Mouse (Mus musculus) midbrain, embryonic 11.5 days (tissue): ENCODE measurements around the gene Syngr2. TPM values are rescaled to one million over a fixed set of nuclear protein-coding genes. Genes with fewer than 3 reads are reported as not detected.
"Not testable (repeated sequence)": the region's sequence is repeated elsewhere in the genome, so short reads cannot be mapped to it uniquely, and the experiment has no call there.

Source experiments
- ATAC-seq: fragments of 200-750 bp; cut with Nextera tagmentation; 2 replicates; pipeline ENCODE4 v1.8.0; 2017; ENCODE audit warnings: moderate TSS enrichment, moderate library complexity; ENCODE audit not compliant: low FRiP score
- DNase-seq: peaks from one replicate; pipeline ENCODE4 v3.0.0; 2015; ENCODE audit warnings: low spot score; ENCODE audit errors: missing footprints
- H3K27ac ChIP-seq: fragments of 300-500 bp; sonication (generic); 2 replicates; pipeline ENCODE4 v1.5.1; 2014; ENCODE audit warnings: low read depth, low read length
- H3K27me3 ChIP-seq: fragments of 300-500 bp; sonication (generic); 2 replicates; pipeline ENCODE4 v1.6.1; 2014; ENCODE audit warnings: mild to moderate bottlenecking, low read length, moderate library complexity, mixed read lengths; ENCODE audit not compliant: control insufficient read depth, insufficient read depth
- H3K36me3 ChIP-seq: fragments of 300-500 bp; sonication (generic); 2 replicates; pipeline ENCODE4 v1.6.1; 2014; ENCODE audit warnings: mild to moderate bottlenecking, low read length, moderate library complexity, mixed read lengths; ENCODE audit not compliant: control insufficient read depth, insufficient read depth
- H3K4me1 ChIP-seq: fragments of 300-500 bp; sonication (generic); 2 replicates; pipeline ENCODE4 v1.6.1; 2014; ENCODE audit warnings: low read length; ENCODE audit not compliant: control insufficient read depth, insufficient read depth
- H3K4me2 ChIP-seq: fragments of 300-500 bp; sonication (generic); 2 replicates; pipeline ENCODE4 v1.6.1; 2014; ENCODE audit warnings: mild to moderate bottlenecking, moderate library complexity
- H3K4me3 ChIP-seq: fragments of 300-500 bp; sonication (generic); 2 replicates; pipeline ENCODE4 v1.5.1; 2014; ENCODE audit warnings: low read depth, low read length
- H3K9ac ChIP-seq: fragments of 300-500 bp; sonication (generic); 2 replicates; pipeline ENCODE4 v1.6.1; 2014; ENCODE audit warnings: low read length
- H3K9me3 ChIP-seq: fragments of 300-500 bp; sonication (generic); 2 replicates; pipeline ENCODE4 v1.6.1; 2016; ENCODE audit warnings: low read length; ENCODE audit not compliant: control insufficient read depth
- WGBS: fragments of 180-500 bp; shearing (Covaris S2); extraction: QIAGEN DNeasy Blood & Tissue Kit; methylation state at CpG from one replicate; pipeline ENCODE4 v1.1.7; 2014; 5-methylcytosine and 5-hydroxymethylcytosine counted together
- polyA plus RNA-seq: library from polyadenylated mRNA; unstranded; fragments of >200 nt; fragmentation: Nextera tagmentation; extraction: Ambion mirVana; gene quantifications from 2 replicates; pipeline ENCODE4 v1.2.1, GENCODE M21; 2014

Gene Syngr2
- polyA plus RNA-seq, 1 experiment from 2014 or later = 36.4 TPM

GRCm38 (mm10) chr11:117786294-117786693 lies 23.2 kb upstream of the Syngr2 start:
- Histone ChIP-seq H3K27ac (no peak overlapping the region), H3K36me3 (no peaks in the 10 kb centered on the region), H3K9me3 (no peaks in the 10 kb centered on the region), H3K4me1 (no peaks in the 10 kb centered on the region), H3K4me3 (no peak overlapping the region), H3K4me2 (no peak overlapping the region), H3K9ac (no peak overlapping the region), H3K27me3 (peaks cover 36% of the 10 kb centered on the region)
- ATAC-seq (peak; percentile 13; the same call in 1 of the 2 replicates), DNase-seq (no peak)
- WGBS = 8% methylated on average over 10 of the region's 10 CpGs

DNA sequence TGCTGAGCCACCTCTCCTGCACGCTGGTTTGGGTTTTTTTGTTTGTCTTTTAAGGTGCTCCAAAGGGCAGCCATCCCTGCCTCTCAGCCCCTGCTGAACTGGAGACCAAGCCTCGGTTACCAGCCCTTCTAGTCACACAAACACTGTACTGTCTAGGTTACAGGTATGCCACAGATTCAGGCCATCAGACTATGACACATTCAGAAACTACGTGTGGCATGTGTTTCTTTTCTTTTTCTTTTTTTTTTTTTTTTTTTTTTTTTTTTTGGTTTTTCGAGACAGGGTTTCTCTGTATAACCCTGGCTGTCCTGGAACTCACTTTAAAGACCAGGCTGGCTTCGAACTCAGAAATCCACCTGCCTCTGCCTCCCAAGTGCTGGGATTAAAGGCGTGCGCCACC lies 21.0 kb upstream of the Syngr2 start:
- not testable (repeated sequence) for H3K9ac ChIP-seq, DNase-seq, H3K36me3 ChIP-seq, H3K4me3 ChIP-seq, H3K27ac ChIP-seq, ATAC-seq, H3K9me3 ChIP-seq, H3K4me2 ChIP-seq, H3K4me1 ChIP-seq
- H3K27me3 ChIP-seq = peaks cover 19% of the 10 kb centered on the region
- 84% methylated on average over 7 of the region's 7 CpGs for WGBS

DNA sequence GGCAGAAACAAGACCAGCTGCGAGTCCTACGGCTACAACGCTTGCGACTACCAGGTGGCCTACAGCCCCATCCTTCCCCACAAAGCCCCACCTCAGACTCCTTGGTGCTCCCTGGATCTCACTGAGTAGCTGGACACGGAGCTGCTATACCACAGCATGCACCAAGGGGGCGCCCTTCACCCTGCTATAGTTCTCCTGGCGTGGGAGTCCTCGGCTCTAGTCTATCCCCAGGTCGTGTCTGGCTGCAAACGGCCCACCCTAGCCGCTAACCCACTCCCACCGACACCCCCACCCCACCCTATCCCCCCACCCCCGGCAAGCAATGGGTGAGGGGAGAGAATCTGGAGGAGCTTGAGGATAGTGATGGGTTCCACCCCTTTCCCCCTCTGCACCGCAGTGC lies 19.2 kb upstream of the Syngr2 start:
- Histone ChIP-seq H3K4me1 (no peaks in the 10 kb centered on the region), H3K27ac (no peak overlapping the region), H3K27me3 (peaks cover 8% of the 10 kb centered on the region), H3K9me3 (no peaks in the 10 kb centered on the region), H3K36me3 (no peaks in the 10 kb centered on the region), H3K4me2 (peak overlapping the region; percentile 6; the same call in 1 of the 2 replicates), H3K4me3 (no peak overlapping the region), H3K9ac (no peak overlapping the region)
- DNase-seq = peak; percentile 93
- peak; percentile 42; the same call in 1 of the 2 replicates for ATAC-seq
- 5% methylated on average over 14 of the region's 14 CpGs for WGBS

DNA sequence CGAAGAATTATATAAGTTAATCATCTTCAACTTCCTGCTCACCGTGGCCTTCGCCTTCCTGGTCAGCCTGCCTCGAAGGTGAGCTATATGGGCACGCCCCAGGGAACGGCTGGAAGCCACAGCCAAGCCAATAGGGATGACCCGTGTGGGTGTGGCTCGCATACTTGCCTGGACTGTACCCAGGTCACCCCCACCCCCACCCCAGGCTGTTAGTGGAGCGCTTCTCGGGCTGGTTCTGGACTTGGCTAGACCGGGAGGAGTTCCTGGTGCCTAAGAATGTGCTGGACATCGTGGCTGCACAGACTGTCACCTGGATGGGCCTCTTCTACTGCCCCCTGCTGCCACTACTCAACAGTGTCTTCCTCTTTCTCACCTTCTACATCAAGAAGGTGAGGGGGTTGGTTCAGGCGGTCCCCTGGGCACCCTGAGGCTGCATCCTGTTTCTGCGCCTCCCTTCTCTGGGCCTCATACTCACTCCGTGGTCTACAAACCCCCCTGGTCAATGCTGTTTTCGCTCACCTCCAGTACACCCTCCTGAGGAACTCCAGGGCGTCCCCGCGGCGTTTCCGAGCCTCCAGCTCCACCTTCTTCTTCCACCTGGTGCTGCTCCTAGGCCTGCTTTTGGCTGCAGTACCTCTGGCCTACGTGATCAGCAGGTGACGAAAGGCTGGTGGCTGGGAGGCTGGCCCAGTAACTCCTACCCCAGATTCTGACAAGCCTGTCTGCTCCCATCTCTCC lies 18.6 kb upstream of the Syngr2 start:
- H3K4me1 ChIP-seq = no peaks in the 10 kb centered on the region
- no peaks in the 10 kb centered on the region for H3K36me3 ChIP-seq
- H3K9me3 ChIP-seq = no peaks in the 10 kb centered on the region
- 33% methylated on average over 23 of the region's 23 CpGs for WGBS
- peak overlapping the region; percentile 6; the same call in 1 of the 2 replicates for H3K4me2 ChIP-seq
- H3K27ac ChIP-seq = no peak overlapping the region
- peak; percentile 86 for DNase-seq
- no peak overlapping the region for H3K9ac ChIP-seq
- H3K27me3 ChIP-seq = peaks cover 8% of the 10 kb centered on the region
- no peak overlapping the region for H3K4me3 ChIP-seq
- ATAC-seq = peak; percentile 35; the same call in 1 of the 2 replicates

GRCm38 (mm10) chr11:117791441-117791761 lies 18.1 kb upstream of the Syngr2 start:
- DNase-seq (no peak), ATAC-seq (no peak)
- no peak overlapping the region for H3K4me3 ChIP-seq
- no peak overlapping the region for H3K4me2 ChIP-seq
- H3K27ac ChIP-seq = no peak overlapping the region
- no peaks in the 10 kb centered on the region for H3K36me3 ChIP-seq
- no peaks in the 10 kb centered on the region for H3K9me3 ChIP-seq
- peaks cover 8% of the 10 kb centered on the region for H3K27me3 ChIP-seq
- no peak overlapping the region for H3K9ac ChIP-seq
- no peaks in the 10 kb centered on the region for H3K4me1 ChIP-seq
- 88% methylated on average over 9 of the region's 9 CpGs for WGBS

DNA sequence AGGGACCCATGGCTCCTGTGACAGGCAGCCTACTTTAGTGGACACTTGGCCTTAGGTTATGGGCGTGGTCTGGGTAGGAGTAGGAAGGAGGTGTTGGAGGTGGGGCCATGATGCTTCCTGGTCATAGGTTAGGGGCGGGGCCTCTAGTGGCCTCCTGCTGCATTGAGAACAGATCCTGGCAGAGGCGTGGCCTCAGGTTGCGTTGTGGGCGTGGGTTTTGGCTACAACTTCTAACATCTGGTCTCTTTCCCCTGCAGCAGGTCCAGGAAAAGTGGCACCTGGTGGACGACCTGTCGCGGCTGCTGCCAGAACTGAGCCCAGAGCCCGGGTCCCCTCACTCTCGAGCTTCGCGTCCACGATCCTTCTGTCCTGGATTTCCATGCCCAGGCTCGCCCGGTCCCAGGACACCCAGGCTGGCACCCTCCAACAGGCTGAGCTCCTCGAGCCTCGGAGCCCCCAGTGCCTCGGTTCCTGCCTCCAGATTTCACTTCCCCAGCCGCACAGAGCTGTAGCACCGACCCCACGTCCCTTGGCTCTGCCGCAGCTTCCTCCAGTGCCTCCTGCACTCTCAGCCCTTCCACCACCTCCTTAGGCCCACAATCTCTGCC lies 17.1 kb upstream of the Syngr2 start:
- peaks cover 8% of the 10 kb centered on the region for H3K27me3 ChIP-seq
- no peak overlapping the region for H3K9ac ChIP-seq
- no peak overlapping the region for H3K4me3 ChIP-seq
- no peak for DNase-seq
- H3K27ac ChIP-seq = no peak overlapping the region
- H3K4me2 ChIP-seq = no peak overlapping the region
- WGBS = 6% methylated on average over 22 of the region's 22 CpGs
- no peaks in the 10 kb centered on the region for H3K4me1 ChIP-seq
- no peaks in the 10 kb centered on the region for H3K36me3 ChIP-seq
- 0 out of 2 replicates have a peak, but pooled peaks have one; percentile 35 for ATAC-seq
- no peaks in the 10 kb centered on the region for H3K9me3 ChIP-seq

- no peaks in the 10 kb centered on the region for H3K4me1 ChIP-seq
- H3K27me3 ChIP-seq = peaks cover 8% of the 10 kb centered on the region
- no peak overlapping the region for H3K4me2 ChIP-seq
- no peaks in the 10 kb centered on the region for H3K9me3 ChIP-seq
- H3K4me3 ChIP-seq = no peak overlapping the region
- no peak overlapping the region for H3K9ac ChIP-seq
- no peaks in the 10 kb centered on the region for H3K36me3 ChIP-seq
- no peak overlapping the region for H3K27ac ChIP-seq
- no peak for DNase-seq
- ATAC-seq = no peak
- 65% methylated on average over 4 of the region's 4 CpGs for WGBS
These were observed 15.4 kb upstream of the Syngr2 start for GRCm38 (mm10) chr11:117794035-117794551.

DNA sequence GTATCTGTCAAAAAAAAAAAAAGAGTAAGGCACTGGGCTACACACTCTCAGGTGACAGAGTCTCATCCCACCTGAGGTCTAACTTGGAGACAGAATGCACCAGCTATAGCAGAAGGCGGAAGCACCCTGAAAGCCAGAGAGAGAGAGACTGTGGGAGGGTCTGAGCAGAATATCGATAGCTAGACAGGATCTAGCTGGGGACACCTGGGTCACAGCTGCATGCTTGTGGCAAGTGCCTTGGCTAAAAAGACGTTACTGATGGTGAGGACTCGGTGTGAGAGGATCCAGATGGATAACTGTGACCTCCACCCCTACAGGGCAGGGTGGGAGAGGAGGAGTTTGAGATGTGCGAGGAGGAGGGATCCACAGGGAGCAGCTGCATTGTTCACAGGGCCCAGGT lies 12.5 kb upstream of the Syngr2 start:
- ATAC-seq = no peak
- Histone ChIP-seq H3K4me3 (no peak overlapping the region), H3K9ac (no peak overlapping the region), H3K36me3 (no peaks in the 10 kb centered on the region), H3K4me1 (no peaks in the 10 kb centered on the region), H3K27me3 (no peaks in the 10 kb centered on the region), H3K27ac (no peak overlapping the region), H3K9me3 (no peaks in the 10 kb centered on the region), H3K4me2 (no peak overlapping the region)
- no peak for DNase-seq
- 43% methylated on average over 5 of the region's 5 CpGs for WGBS

- no peak within 1 kb of the TSS for H3K27ac ChIP-seq
- no peaks in the 10 kb centered on the region for H3K27me3 ChIP-seq
- H3K4me3 ChIP-seq = no peak within 1 kb of the TSS
- DNase-seq = no peak
- 70% methylated on average over 9 of the region's 9 CpGs for WGBS
- no peak within 1 kb of the TSS for H3K4me2 ChIP-seq
- no peaks in the 10 kb centered on the region for H3K4me1 ChIP-seq
- H3K9ac ChIP-seq = no peak within 1 kb of the TSS
- no peaks in the 10 kb centered on the region for H3K36me3 ChIP-seq
- no peaks in the 10 kb centered on the region for H3K9me3 ChIP-seq
- no peak for ATAC-seq
These were observed 11.8 kb upstream of the Syngr2 start, which contains the start of gene 6030468B19Rik for GRCm38 (mm10) chr11:117797511-117798159. Gene 6030468B19Rik, plus strand, starts transcription at chr11:117797660.
